In the genomic region with DNA sequence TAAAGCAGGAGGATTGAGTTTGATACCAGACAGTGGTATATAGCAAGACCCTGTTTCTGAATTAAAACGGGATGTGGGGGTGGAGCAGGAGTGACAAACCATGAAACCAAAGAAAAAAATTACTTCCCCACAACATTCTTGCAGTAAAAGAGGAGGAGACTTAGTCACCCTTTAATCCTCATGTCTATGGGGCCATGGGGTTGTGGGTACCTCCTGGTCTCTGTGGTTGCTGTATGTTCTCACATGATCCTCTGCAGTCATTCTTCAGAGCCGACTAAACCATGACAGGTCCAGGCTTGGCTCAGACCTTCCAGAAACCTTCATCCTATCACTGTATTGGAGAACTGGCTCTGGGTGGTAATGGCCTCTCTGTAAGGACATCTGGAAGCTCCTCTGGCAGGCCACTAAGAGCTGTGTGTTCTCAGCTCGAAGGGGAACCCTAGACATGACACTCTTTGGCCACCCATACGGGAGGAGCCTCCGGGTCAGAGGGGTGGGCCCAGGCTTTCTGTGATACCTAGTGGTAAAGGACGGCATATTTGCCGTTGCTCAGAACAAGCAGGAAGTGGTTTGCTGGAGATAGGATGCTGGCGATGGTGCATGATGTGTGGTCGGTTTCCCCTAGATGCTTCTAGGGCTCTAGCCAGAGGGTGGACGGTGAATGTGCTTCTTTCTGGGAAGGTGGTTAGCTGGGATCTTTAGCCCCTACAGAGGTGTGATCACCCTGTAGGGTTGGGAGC, we compare ENCODE assay signal across 22 mouse cellular contexts. TPM values are rescaled to one million over a fixed set of nuclear protein-coding genes. Genes with fewer than 3 reads are reported as not detected.
DNase-seq lines count a peak whose midpoint lies in the region; ATAC-seq and TF ChIP-seq lines count a peak whose summit lies in the region.
"Had no signal": no experiment of that assay in that cellular context is flagged by ENCODE, and none has a peak within 500 bp of the region (broad histone marks: within the 10 kb centered on the region; RNA-seq: fewer than 3 reads in every experiment).

No protein-coding gene starts in this region.

- peak; percentile 86 for ATAC-seq in inflammation-experienced regulatory T-cells, adult 6 months
- ATAC-seq: intestine, embryonic 16.5 days had no signal

- intact Hi-C loops in gastrocnemius, adult 2 months (cut with DNase I), result no loop called here

- H3K27me3 ChIP-seq in thymus, adult 2 months (ENCODE audit: control insufficient read depth, insufficient read depth, low read length), result no peaks in the 10 kb centered on the region
- H3K27me3 ChIP-seq: forebrain, embryonic 12.5 days; liver, embryonic 15.5 days; neural tube, embryonic 15.5 days had no signal

- no peak overlapping the region for H3K4me3 ChIP-seq in thymus, adult 2 months (ENCODE audit: control insufficient read depth, insufficient read depth, low read length)
- no peak overlapping the region for H3K4me3 ChIP-seq in gastrocnemius, adult 2 months
- H3K4me3 ChIP-seq: forebrain, embryonic 12.5 days; liver, embryonic 15.5 days; neural tube, embryonic 15.5 days had no signal

- TF ChIP-seq CTCF in thymus, adult 2 months (IDR thresholded peaks at IDR 0.05; ENCODE audit: borderline replicate concordance, control insufficient read depth, extremely low read depth, insufficient read depth, low read length, poor library complexity), result no peak
- no peak for TF ChIP-seq CTCF in gastrocnemius, adult 2 months (IDR thresholded peaks at IDR 0.05)

- 4% methylated on average over 10 of the region's 10 CpGs for WGBS in thymus, adult 2 months

- peaks cover 12% of the 10 kb centered on the region for H3K4me1 ChIP-seq in thymus, adult 2 months (replicated peaks; ENCODE audit: control insufficient read depth, insufficient read depth, low read length)
- H3K4me1 ChIP-seq: forebrain, embryonic 12.5 days; liver, embryonic 15.5 days; neural tube, embryonic 15.5 days had no signal

- DNase-seq in 416B (ENCODE audit: low read depth), result peak; percentile 68
- DNase-seq in MEL-GATA-1-ER (ENCODE audit: extremely low read depth, low read depth), result peak; percentile 23
- DNase-seq in thymus, adult 2 months, result peak; percentile 41
- no peak for DNase-seq in lung, postnatal 36 days
- DNase-seq in cerebellum, adult 18-20 months, result no peak
- DNase-seq in ovary, adult 18-20 months (ENCODE audit: low spot score), result no peak
- no peak for DNase-seq in gastrocnemius, adult 2 months
- DNase-seq: adrenal gland, postnatal 14 days; cerebellum, postnatal 36 days; heart, postnatal 36 days; kidney, postnatal 36 days; lung, postnatal 4 days had no signal

- H3K36me3 ChIP-seq in thymus, adult 2 months (ENCODE audit: control insufficient read depth, insufficient read depth, low read length), result no peaks in the 10 kb centered on the region

- no peak for TF ChIP-seq POLR2A in thymus, adult 2 months (IDR thresholded peaks at IDR 0.05; ENCODE audit: control insufficient read depth, extremely low read depth, insufficient read depth, low read length, poor library complexity)

- H3K27ac ChIP-seq in thymus, adult 2 months (ENCODE audit: control insufficient read depth, insufficient read depth, low read length), result no peak overlapping the region
- no peak overlapping the region for H3K27ac ChIP-seq in gastrocnemius, adult 2 months
- H3K27ac ChIP-seq: forebrain, embryonic 12.5 days; liver, embryonic 15.5 days; neural tube, embryonic 15.5 days had no signal

RNA-seq across cellular contexts. Expression of a gene that starts 11.4 kb away (rescaled TPM):
- polyA plus RNA-seq in inflammation-experienced regulatory T-cells, adult 6 months (2017; shearing (Covaris generic)), result 10 to 100 TPM in 2 of 3 experiments, 1 to 10 TPM in 1; 9.7 to 17.3 (median 12.5) TPM
- 17.8 and 24.1 TPM in 2 replicates for polyA plus RNA-seq in thymus, adult 2 months (2012; rRNA removed)
- total RNA-seq in gastrocnemius, adult 2 months (2021), result 1 to 10 TPM; 8.0 to 9.2 TPM

RNA-seq across cellular contexts. Expression of a gene that starts 19.3 kb away (rescaled TPM):
- not detected for polyA plus RNA-seq in inflammation-experienced regulatory T-cells, adult 6 months (2017; shearing (Covaris generic))
- polyA plus RNA-seq in thymus, adult 2 months (2012; rRNA removed), result 0.11 and 0.12 TPM in 2 replicates
- total RNA-seq in gastrocnemius, adult 2 months (2021), result not detected
- total RNA-seq: adrenal gland, postnatal 14 days; heart, postnatal 36 days; layer of hippocampus, postnatal 25 days; midbrain, postnatal 0 days had no signal
- polyA plus RNA-seq: embryonic facial prominence, embryonic 14.5 days; forebrain, embryonic 12.5 days; intestine, embryonic 16.5 days; limb, embryonic 11.5 days; liver, embryonic 15.5 days; midbrain, postnatal 0 days; neural tube, embryonic 15.5 days had no signal

RNA-seq across cellular contexts. Expression of a gene that starts 32.6 kb away (rescaled TPM):
- polyA plus RNA-seq in inflammation-experienced regulatory T-cells, adult 6 months (2017; shearing (Covaris generic)), result not detected
- polyA plus RNA-seq in thymus, adult 2 months (2012; rRNA removed), result 0.03 and 0.83 TPM in 2 replicates
- not detected for total RNA-seq in gastrocnemius, adult 2 months (2021)
- total RNA-seq: heart, postnatal 36 days; layer of hippocampus, postnatal 25 days had no signal
- polyA plus RNA-seq: forebrain, embryonic 12.5 days; limb, embryonic 11.5 days; urinary bladder, adult 2 months had no signal

Comparison
In these comparisons a context has a peak if more than half of its experiments do, and no peak if none do; other contexts are left out.
1. DNase-seq: peak in 416B (single experiment), MEL-GATA-1-ER (single experiment) and thymus, adult 2 months (single experiment); none in lung, postnatal 36 days (single experiment), cerebellum, adult 18-20 months (0 of 2), ovary, adult 18-20 months (single experiment) and gastrocnemius, adult 2 months (single experiment).